Mouse (Mus musculus) heart, embryonic 11.5 days (tissue): ENCODE data around the gene Eif4a1. TPM values are rescaled to one million over a fixed set of nuclear protein-coding genes. Genes with fewer than 3 reads are reported as not detected.
"Not testable (repeated sequence)": the region's sequence is repeated elsewhere in the genome, so short reads cannot be mapped to it uniquely, and the experiment has no call there.

Experiments used
- ATAC-seq: fragments of 200-750 bp; cut with Nextera tagmentation; replicated peaks from 2 replicates; pipeline ENCODE4 v1.8.0; 2017; ENCODE audit warnings: moderate library complexity; ENCODE audit not compliant: insufficient number of reproducible peaks, low FRiP score, low TSS enrichment
- H3K27ac ChIP-seq: fragments of 300-500 bp; sonication (generic); 2 replicates; pipeline ENCODE4 v1.5.1; 2014; ENCODE audit warnings: mild to moderate bottlenecking, low read depth, low read length
- H3K27me3 ChIP-seq: fragments of 300-500 bp; sonication (generic); 2 replicates; pipeline ENCODE4 v1.6.1; 2014; ENCODE audit warnings: mild to moderate bottlenecking, low read length, mixed read lengths; ENCODE audit not compliant: control insufficient read depth, insufficient read depth
- H3K36me3 ChIP-seq: fragments of 300-500 bp; sonication (generic); 2 replicates; pipeline ENCODE4 v1.6.1; 2014; ENCODE audit warnings: mild to moderate bottlenecking, low read length, moderate library complexity, mixed read lengths; ENCODE audit not compliant: control insufficient read depth, insufficient read depth
- H3K4me1 ChIP-seq: fragments of 300-500 bp; sonication (generic); 2 replicates; pipeline ENCODE4 v1.6.1; 2014; ENCODE audit warnings: low read length; ENCODE audit not compliant: control insufficient read depth, insufficient read depth
- H3K4me2 ChIP-seq: fragments of 300-500 bp; sonication (generic); 2 replicates; pipeline ENCODE4 v1.6.1; 2014; ENCODE audit warnings: mild to moderate bottlenecking, moderate library complexity
- H3K4me3 ChIP-seq: fragments of 300-500 bp; sonication (generic); 2 replicates; pipeline ENCODE4 v1.5.1; 2014; ENCODE audit warnings: low read depth, low read length
- H3K9ac ChIP-seq: fragments of 300-500 bp; sonication (generic); 2 replicates; pipeline ENCODE4 v1.6.1; 2014; ENCODE audit warnings: mild to moderate bottlenecking, low read depth, low read length, moderate library complexity
- H3K9me3 ChIP-seq: fragments of 300-500 bp; sonication (generic); replicated peaks from 2 replicates; pipeline ENCODE4 v1.6.1; 2016; ENCODE audit warnings: low read length; ENCODE audit not compliant: control insufficient read depth
- WGBS: fragments of 180-500 bp; shearing (Covaris S2); extraction: QIAGEN DNeasy Blood & Tissue Kit; methylation state at CpG from one replicate; pipeline ENCODE4 v1.1.7; 2014; ENCODE audit not compliant: insufficient replicate concordance; 5-methylcytosine and 5-hydroxymethylcytosine counted together
- microRNA counts: library from miRNA; unstranded; fragments of <30 nt; microRNA quantifications from one replicate; lab custom pipeline; 2015
- microRNA-seq: library from miRNA; unstranded; fragments of <30 nt; microRNA quantifications from one replicate; pipeline ENCODE4, GENCODE M21; 2016; ENCODE audit warnings: borderline number of aligned reads
- polyA plus RNA-seq: library from polyadenylated mRNA; unstranded; fragments of >200 nt; fragmentation: Nextera tagmentation; extraction: Ambion mirVana; gene quantifications from 2 replicates; pipeline ENCODE4 v1.2.1, GENCODE M21; 2014

The Eif4a1 gene
- polyA plus RNA-seq, 1 experiment from 2014 or later = 592 TPM

DNA sequence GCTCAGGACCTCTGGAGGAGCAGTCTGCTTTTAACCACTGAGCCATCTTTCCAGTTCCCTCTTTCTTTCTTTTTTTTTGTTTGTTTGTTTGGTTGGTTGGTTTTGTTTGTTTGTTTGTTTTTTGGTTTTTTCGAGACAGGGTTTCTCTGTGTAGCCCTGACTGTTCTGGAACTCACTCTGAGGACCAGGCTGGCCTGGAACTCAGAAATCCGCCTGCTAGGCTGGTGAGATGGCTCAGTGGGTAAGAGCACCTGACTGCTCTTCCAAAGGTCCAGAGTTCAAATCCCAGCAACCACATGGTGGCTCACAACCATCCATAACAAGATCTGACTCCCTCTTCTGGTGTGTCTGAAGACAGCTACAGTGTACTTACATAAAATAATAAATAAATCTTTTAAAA lies 47.9 kb downstream of the Eif4a1 start:
- H3K27me3 ChIP-seq, H3K27ac ChIP-seq, H3K4me1 ChIP-seq, H3K36me3 ChIP-seq, H3K4me3 ChIP-seq, ATAC-seq, H3K4me2 ChIP-seq, H3K9me3 ChIP-seq, H3K9ac ChIP-seq: not testable (repeated sequence)
- WGBS = 86% methylated on average over 2 of the region's 2 CpGs

GRCm38 (mm10) chr11:69623006-69623405 lies 49.2 kb downstream of the Eif4a1 start:
- H3K9ac ChIP-seq = no peak overlapping the region

DNA sequence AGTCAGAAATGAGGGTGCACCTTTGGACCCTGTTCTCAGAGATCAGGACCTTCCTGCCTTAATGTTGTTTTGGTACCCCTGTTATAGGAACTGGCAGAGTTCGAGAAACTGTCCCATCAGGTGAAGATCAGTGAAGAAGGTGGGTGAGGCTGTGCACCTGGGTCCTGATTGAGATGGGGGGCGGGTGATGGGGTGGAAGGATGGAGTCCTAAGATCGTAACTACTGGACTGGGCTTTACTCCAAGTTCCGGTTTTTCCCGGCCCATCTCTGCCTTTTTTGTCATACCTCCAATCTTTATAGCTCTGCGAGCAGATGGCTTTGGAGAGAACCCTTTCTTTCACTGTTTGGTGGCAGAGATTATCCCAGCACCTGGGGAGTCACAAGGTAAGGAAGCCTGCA lies 49.8 kb downstream of the Eif4a1 start:
- Histone ChIP-seq H3K4me3 (peak overlapping the region; percentile 66), H3K4me1 (peaks cover 12% of the 10 kb centered on the region), H3K27me3 (no peaks in the 10 kb centered on the region), H3K9ac (peak overlapping the region; percentile 86), H3K9me3 (no peaks in the 10 kb centered on the region), H3K27ac (peak overlapping the region; percentile 74), H3K4me2 (peak overlapping the region; percentile 91), H3K36me3 (no peaks in the 10 kb centered on the region)
- 41% methylated on average over 6 of the region's 6 CpGs for WGBS
- no peak for ATAC-seq

More at GRCm38 (mm10) chr11:69623006-69623405, 49.2 kb downstream of the Eif4a1 start:
- H3K9me3 ChIP-seq = no peaks in the 10 kb centered on the region
- H3K4me2 ChIP-seq = no peak overlapping the region
- no peak for ATAC-seq
- H3K36me3 ChIP-seq = no peaks in the 10 kb centered on the region
- no peaks in the 10 kb centered on the region for H3K27me3 ChIP-seq
- 70% methylated on average over 4 of the region's 4 CpGs for WGBS
- H3K27ac ChIP-seq = no peak overlapping the region
- H3K4me1 ChIP-seq = peaks cover 12% of the 10 kb centered on the region
- no peak overlapping the region for H3K4me3 ChIP-seq

DNA sequence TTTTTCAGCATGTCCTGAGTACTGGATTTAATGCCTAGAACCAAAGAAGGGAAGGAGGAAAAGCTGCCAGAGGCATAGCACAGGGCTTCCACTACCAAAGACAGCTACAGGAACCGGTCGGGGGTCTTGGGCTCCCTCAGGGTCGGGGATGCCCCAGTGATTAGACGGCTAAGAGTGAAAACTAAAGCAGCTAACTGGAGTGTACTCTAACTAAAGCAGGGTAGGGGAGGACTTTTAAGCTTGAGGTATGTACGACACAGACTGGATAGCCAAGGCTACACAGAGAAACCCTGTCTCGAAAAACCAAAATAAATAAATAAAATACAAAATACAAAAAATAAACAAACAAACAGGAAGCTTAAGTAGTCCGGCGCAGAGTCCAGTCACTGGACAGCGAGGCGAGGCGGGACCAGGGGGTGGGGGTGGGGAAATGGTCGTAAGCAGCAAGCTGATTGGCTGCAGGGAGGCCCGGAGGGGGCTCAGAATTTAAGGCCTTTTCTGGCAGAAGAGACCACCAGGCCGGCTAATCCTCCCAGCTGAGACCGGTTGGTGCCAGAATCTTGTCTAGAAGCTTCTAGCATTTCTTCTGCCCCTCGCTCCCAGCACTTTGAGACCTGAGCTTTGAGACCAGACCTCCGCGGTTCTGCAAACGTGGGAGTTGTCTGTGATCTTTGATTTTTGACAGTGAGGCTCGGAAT lies 50.5 kb downstream of the Eif4a1 start, which contains the start of gene Sat2:
Gene Sat2 (plus strand): TSS at position 454 of the 698 bp plus-strand sequence.
- ATAC-seq = no peak; the same call in 1 of the 2 replicates
- Histone ChIP-seq H3K4me3 (peak within 1 kb of the TSS; percentile 66), H3K27ac (peak within 1 kb of the TSS; percentile 74), H3K9me3 (no peaks in the 10 kb centered on the region), H3K4me2 (peak within 1 kb of the TSS; percentile 91), H3K9ac (peak within 1 kb of the TSS; percentile 86), H3K27me3 (no peaks in the 10 kb centered on the region), H3K4me1 (peaks cover 12% of the 10 kb centered on the region), H3K36me3 (no peaks in the 10 kb centered on the region)
- 2% methylated on average over 20 of the region's 20 CpGs for WGBS

GRCm38 (mm10) chr11:69620394-69621081 lies 51.7 kb downstream of the Eif4a1 start:
- Histone ChIP-seq H3K4me3 (no peak overlapping the region), H3K27me3 (no peaks in the 10 kb centered on the region), H3K27ac (no peak overlapping the region), H3K4me2 (no peak overlapping the region; the same call in 1 of the 2 replicates), H3K9ac (no peak overlapping the region), H3K36me3 (no peaks in the 10 kb centered on the region), H3K9me3 (no peaks in the 10 kb centered on the region), H3K4me1 (peaks cover 12% of the 10 kb centered on the region)
- ATAC-seq = no peak
- WGBS = 62% methylated on average over 7 of the region's 7 CpGs

DNA sequence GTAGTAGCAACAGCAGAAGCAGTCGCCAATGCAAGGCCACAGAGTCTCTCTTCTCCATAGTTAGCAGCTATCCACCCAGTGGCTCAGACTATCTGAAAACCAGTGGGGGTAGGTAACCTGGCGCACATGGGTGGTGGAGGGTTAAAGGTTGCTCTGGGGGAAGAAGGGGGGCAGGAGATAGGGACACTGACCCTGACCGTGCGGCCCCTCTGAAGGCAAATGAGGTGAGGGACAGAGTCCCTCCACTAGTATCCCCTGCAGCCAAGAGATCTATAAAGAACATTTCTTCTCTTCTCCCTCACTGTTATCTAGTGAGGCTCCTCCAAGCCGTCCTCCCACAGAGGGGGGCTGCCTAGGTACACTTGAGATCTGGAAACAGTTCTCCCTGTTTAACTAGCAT lies 54.4 kb downstream of the Eif4a1 start, which contains the start of gene Shbg:
Gene Shbg (minus strand): TSS at position 101 of the 400 bp plus-strand sequence.
- Histone ChIP-seq H3K4me2 (no peak within 1 kb of the TSS; the same call in 1 of the 2 replicates), H3K27me3 (no peaks in the 10 kb centered on the region), H3K36me3 (no peaks in the 10 kb centered on the region), H3K27ac (no peak within 1 kb of the TSS), H3K4me1 (peaks cover 18% of the 10 kb centered on the region), H3K4me3 (no peak within 1 kb of the TSS), H3K9ac (0 out of 2 replicates have a peak within 1 kb of the TSS, but pooled peaks have one; percentile 43), H3K9me3 (no peaks in the 10 kb centered on the region)
- no peak for ATAC-seq
- WGBS = 57% methylated on average over 5 of the region's 5 CpGs

MicroRNAs within 50 kb of the gene (microRNA counts, 519-probe panel; counts per million panel counts)
- microRNA mmu-miR-1934 (lab: Ali Mortazavi, UCI) (32.2 counts per million), microRNA mmu-miR-467f (lab: Ali Mortazavi, UCI) (2,492 counts per million, percentile 6 among the panel's probes with 10 or more counts)

Small RNA genes lying within 50 kb of the gene (microRNA-seq; reads per million reads assigned to microRNA genes)
- 5.4 reads per million, percentile 40 among the genes with 10 or more reads in this experiment for gene Mir1934
- not detected for gene Mir467f

Other genes starting within 250 kb of the Eif4a1 start
- gene Dnah2, start 123.3 kb downstream of the Eif4a1 start, polyA plus RNA-seq = 0.20 and 1.3 TPM in 2 replicates
- 15.2 and 19.0 TPM in 2 replicates for gene Efnb3, start 112.2 kb downstream of the Eif4a1 start, polyA plus RNA-seq
- gene Wrap53, start 92.2 kb downstream of the Eif4a1 start, polyA plus RNA-seq = 20.3 and 22.9 TPM in 2 replicates
- 103 and 107 TPM in 2 replicates for gene Trp53, start 92.1 kb downstream of the Eif4a1 start, polyA plus RNA-seq
- 31.0 and 36.2 TPM in 2 replicates for gene Atp1b2, start 66.5 kb downstream of the Eif4a1 start, polyA plus RNA-seq
- gene Shbg, start 54.5 kb downstream of the Eif4a1 start, polyA plus RNA-seq = 1.5 TPM in 1 of 2 replicates, not detected in the other
- 15.2 and 16.4 TPM in 2 replicates for gene Sat2, start 50.4 kb downstream of the Eif4a1 start, polyA plus RNA-seq
- 21.1 and 29.0 TPM in 2 replicates for gene Fxr2, start 39.4 kb downstream of the Eif4a1 start, polyA plus RNA-seq
- not detected in 2 replicates for gene Sox15, start 17.1 kb downstream of the Eif4a1 start, polyA plus RNA-seq
- 16.5 and 35.1 TPM in 2 replicates for gene Mpdu1, start 9.8 kb downstream of the Eif4a1 start, polyA plus RNA-seq
- 4.2 and 4.7 TPM in 2 replicates for gene Cd68, start 6.3 kb downstream of the Eif4a1 start, polyA plus RNA-seq
- gene Senp3, start 9.7 kb upstream of the Eif4a1 start, polyA plus RNA-seq = 70.2 and 81.4 TPM in 2 replicates
- 0.24 TPM in 1 of 2 replicates, not detected in the other for gene Tnfsf13, start 13.4 kb upstream of the Eif4a1 start, polyA plus RNA-seq
- 4.4 TPM in 2 replicates for gene Tnfsf12, start 23.4 kb upstream of the Eif4a1 start, polyA plus RNA-seq
- gene Tnfsfm13, start 23.7 kb upstream of the Eif4a1 start, polyA plus RNA-seq = 3.0 and 4.2 TPM in 2 replicates
- 29.0 and 36.7 TPM in 2 replicates for gene Polr2a, start 86.2 kb upstream of the Eif4a1 start, polyA plus RNA-seq
- gene Slc35g3, start 89.5 kb upstream of the Eif4a1 start, polyA plus RNA-seq = 0.10 TPM in 1 of 2 replicates, not detected in the other
- gene Zbtb4, start 93.5 kb upstream of the Eif4a1 start, polyA plus RNA-seq = 2.1 and 3.1 TPM in 2 replicates
- 3.7 and 4.5 TPM in 2 replicates for gene Chrnb1, start 123.5 kb upstream of the Eif4a1 start, polyA plus RNA-seq
- gene Fgf11, start 129.4 kb upstream of the Eif4a1 start, polyA plus RNA-seq = 1.5 and 2.5 TPM in 2 replicates
- gene Tmem102, start 133.2 kb upstream of the Eif4a1 start, polyA plus RNA-seq = 1.1 and 1.5 TPM in 2 replicates
- gene Gm39566, start 142.9 kb upstream of the Eif4a1 start, polyA plus RNA-seq = not detected in 2 replicates
- not detected in 2 replicates for gene Spem2, start 146.0 kb upstream of the Eif4a1 start, polyA plus RNA-seq
- not detected in 2 replicates for gene Spem1, start 149.8 kb upstream of the Eif4a1 start, polyA plus RNA-seq
- 3.1 and 3.3 TPM in 2 replicates for gene Nlgn2, start 165.4 kb upstream of the Eif4a1 start, polyA plus RNA-seq
- gene Tmem256, start 166.1 kb upstream of the Eif4a1 start, polyA plus RNA-seq = 321 and 331 TPM in 2 replicates
- gene Plscr3, start 174.0 kb upstream of the Eif4a1 start, polyA plus RNA-seq = 65.9 and 75.2 TPM in 2 replicates
- gene Tnk1, start 186.3 kb upstream of the Eif4a1 start, polyA plus RNA-seq = 0.23 and 0.39 TPM in 2 replicates
- not detected in 2 replicates for gene Tmem95, start 205.6 kb upstream of the Eif4a1 start, polyA plus RNA-seq
- gene Kctd11, start 209.0 kb upstream of the Eif4a1 start, polyA plus RNA-seq = 3.3 and 3.8 TPM in 2 replicates
- 7.2 and 8.1 TPM in 2 replicates for gene Acap1, start 223.1 kb upstream of the Eif4a1 start, polyA plus RNA-seq
- gene 2810408A11Rik, start 228.6 kb upstream of the Eif4a1 start, polyA plus RNA-seq = 5.3 and 5.8 TPM in 2 replicates
- 9.3 and 10.8 TPM in 2 replicates for gene Neurl4, start 228.6 kb upstream of the Eif4a1 start, polyA plus RNA-seq
- 53.2 and 62.2 TPM in 2 replicates for gene Gps2, start 241.5 kb upstream of the Eif4a1 start, polyA plus RNA-seq
- gene Eif5a, start 249.5 kb upstream of the Eif4a1 start, polyA plus RNA-seq = 1,428 and 1,516 TPM in 2 replicates